Mouse (Mus musculus) skeletal muscle tissue, adult 2 months (tissue): ENCODE data around the gene Gm43552.
"Not testable (repeated sequence)": the region's sequence is repeated elsewhere in the genome, so short reads cannot be mapped to it uniquely, and the experiment has no call there.

Experiments used
- DNase-seq: peaks from one replicate; pipeline ENCODE4 v3.0.0-alpha.2; 2012; ENCODE audit warnings: low read depth, low spot score

Gm43552 gene

GRCm38 (mm10) chr5:65492716-65493531 is at the start of gene Gm43552:
Gene Gm43552 (minus strand): TSS chr5:65492833.
- peak; percentile 97 for DNase-seq

GRCm38 (mm10) chr5:65541889-65542288 is 49.3 kb upstream of the Gm43552 start:
- DNase-seq: no peak

- DNase-seq: no peak
Measured at GRCm38 (mm10) chr5:65539786-65540185, 47.2 kb upstream of the Gm43552 start.

- no peak for DNase-seq
Measured at GRCm38 (mm10) chr5:65538829-65539228, 46.2 kb upstream of the Gm43552 start.

- DNase-seq: no peak
Measured at GRCm38 (mm10) chr5:65538121-65538520, 45.5 kb upstream of the Gm43552 start.

- peak; percentile 41 for DNase-seq
Measured at GRCm38 (mm10) chr5:65537420-65538071, 44.9 kb upstream of the Gm43552 start.

GRCm38 (mm10) chr5:65536751-65537419 is 44.3 kb upstream of the Gm43552 start, which contains the start of the genes Smim14 and Ube2k:
Gene Smim14 (minus strand): TSS chr5:65537184.
Gene Ube2k (plus strand): TSS chr5:65537233.
- peak; percentile 91 for DNase-seq

GRCm38 (mm10) chr5:65536068-65536465 is 43.4 kb upstream of the Gm43552 start:
- not testable (repeated sequence) for DNase-seq

- peak; percentile 34 for DNase-seq
Measured at GRCm38 (mm10) chr5:65535457-65536067, 42.9 kb upstream of the Gm43552 start.

- DNase-seq: no peak
Measured at GRCm38 (mm10) chr5:65534496-65534895, 41.9 kb upstream of the Gm43552 start.

- DNase-seq: no peak
Measured at GRCm38 (mm10) chr5:65531283-65531682, 38.6 kb upstream of the Gm43552 start.

- DNase-seq: no peak
Measured at GRCm38 (mm10) chr5:65525674-65526443, 33.2 kb upstream of the Gm43552 start.

- no peak for DNase-seq
Measured at GRCm38 (mm10) chr5:65524831-65525230, 32.2 kb upstream of the Gm43552 start.

GRCm38 (mm10) chr5:65521803-65522202 is 29.2 kb upstream of the Gm43552 start:
- DNase-seq: no peak

- DNase-seq: no peak
Measured at GRCm38 (mm10) chr5:65514635-65515278, 22.1 kb upstream of the Gm43552 start.

GRCm38 (mm10) chr5:65513506-65513905 is 20.9 kb upstream of the Gm43552 start:
- DNase-seq: no peak

GRCm38 (mm10) chr5:65508395-65508794 is 15.8 kb upstream of the Gm43552 start:
- DNase-seq: peak; percentile 62

GRCm38 (mm10) chr5:65505786-65506185 is 13.2 kb upstream of the Gm43552 start:
- DNase-seq: no peak

- DNase-seq: no peak
Measured at GRCm38 (mm10) chr5:65501407-65501806, 8.8 kb upstream of the Gm43552 start.

- DNase-seq: no peak
Measured at GRCm38 (mm10) chr5:65500231-65500630, 7.6 kb upstream of the Gm43552 start.
